Mouse (Mus musculus) granulocyte monocyte progenitor cell, adult 5-6 weeks (primary cell): ENCODE results near the gene Otop3. TPM values are rescaled to one million over a fixed set of nuclear protein-coding genes. Genes with fewer than 3 reads are reported as not detected.

ENCODE experiments used
- ATAC-seq: replicated peaks from 2 replicates; pipeline ENCODE4 v1.8.0; 2016; ENCODE audit warnings: mild to moderate bottlenecking, moderate TSS enrichment, inconsistent platforms; ENCODE audit not compliant: poor library complexity, severe bottlenecking
- total RNA-seq, 2 experiments: library from RNA; stranded (forward) in 1 of 2; stranded (reverse) in 1 of 2; fragments of 200-712, 200-1000 nt in 1 of 2; fragments of >200 nt in 1 of 2; fragmentation: Nextera tagmentation in 1 of 2; gene quantifications; 2 replicates each; pipeline ENCODE4 v1.2.3; 2014 to 2017

Gene Otop3
- total RNA-seq (2014; fragmentation: Nextera tagmentation) (not detected in 2 replicates), total RNA-seq (2017) (not detected in 2 replicates)

DNA sequence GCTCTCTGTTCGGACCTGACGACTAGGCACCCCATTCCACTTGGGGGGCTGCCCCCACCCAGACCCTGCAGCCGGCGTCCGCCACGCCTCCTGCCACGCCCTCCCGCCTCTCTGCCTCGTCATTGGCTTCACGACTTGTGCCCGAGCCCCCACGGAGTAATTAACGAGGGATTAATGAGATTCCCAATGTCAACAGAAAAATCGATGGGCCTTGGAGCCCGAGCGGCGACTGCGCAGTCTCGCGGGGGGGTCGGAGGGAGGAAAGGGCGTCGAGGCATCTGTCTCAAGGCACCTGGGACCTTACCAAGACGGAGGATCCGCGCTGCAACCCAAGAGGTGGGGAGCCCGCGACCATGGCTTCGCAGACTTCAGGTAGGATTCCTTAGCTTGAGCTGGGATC is at the start of gene Otop3:
Gene Otop3, plus strand, starts transcription at position 201 of the 400 bp plus-strand sequence.
- no peak for ATAC-seq

DNA sequence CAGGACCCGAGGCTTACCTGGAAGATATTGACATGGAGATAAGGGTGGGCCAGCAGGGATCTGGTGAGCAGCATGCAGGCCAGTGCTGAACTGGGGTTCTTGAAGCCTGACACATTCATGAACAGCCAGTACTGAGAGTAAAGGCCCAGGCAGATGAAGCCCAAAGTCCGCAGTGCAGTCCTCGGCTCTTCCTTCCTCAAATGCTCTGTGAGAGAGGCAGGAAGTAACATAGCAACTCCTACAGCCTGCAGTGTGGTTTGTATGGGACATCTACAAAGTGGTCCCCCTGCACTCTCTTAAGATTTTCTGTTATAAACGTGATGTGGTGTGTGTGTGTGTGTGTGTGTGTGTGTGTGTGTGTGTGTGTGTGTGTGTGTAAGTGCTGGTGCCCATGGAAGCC is 49.2 kb upstream of the Otop3 start:
- peak; percentile 75 for ATAC-seq

DNA sequence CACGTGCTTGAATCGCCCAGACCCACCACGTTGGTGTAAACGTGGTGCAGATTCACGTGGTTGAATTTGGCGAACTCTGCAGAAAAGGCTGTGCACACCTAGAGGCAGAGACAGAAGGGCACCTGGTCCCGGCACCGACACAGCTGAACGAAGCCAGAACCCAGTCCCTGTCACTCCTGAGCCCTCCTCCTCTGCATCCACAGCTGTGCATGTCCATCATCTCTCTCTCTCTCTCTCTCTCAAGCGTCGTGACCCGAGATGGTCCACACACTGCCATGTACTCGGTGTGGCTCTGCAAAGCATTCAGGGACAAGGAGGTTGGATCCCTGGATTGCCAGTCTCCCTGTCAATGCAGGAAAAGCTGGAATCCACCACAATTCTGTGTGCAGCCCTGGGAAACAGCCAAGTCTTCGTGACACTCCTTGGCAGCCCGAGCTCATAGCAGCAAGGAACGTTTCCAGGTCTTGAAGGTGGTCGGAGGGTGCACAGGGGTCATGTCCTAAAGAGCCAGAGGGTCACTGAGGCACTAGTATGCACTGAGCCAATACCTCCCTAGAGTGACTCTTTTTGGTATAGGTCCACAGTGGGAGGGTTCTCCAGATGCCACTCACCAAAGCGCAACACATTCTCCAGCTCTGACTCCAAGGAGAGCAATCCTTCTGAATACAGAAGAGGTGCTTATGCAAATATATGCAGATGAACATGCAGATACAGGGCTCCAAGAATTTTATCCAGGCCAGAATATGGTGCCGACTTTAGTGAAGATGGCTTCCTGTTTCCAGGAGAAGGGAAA is 48.1 kb upstream of the Otop3 start:
- ATAC-seq = no peak

DNA sequence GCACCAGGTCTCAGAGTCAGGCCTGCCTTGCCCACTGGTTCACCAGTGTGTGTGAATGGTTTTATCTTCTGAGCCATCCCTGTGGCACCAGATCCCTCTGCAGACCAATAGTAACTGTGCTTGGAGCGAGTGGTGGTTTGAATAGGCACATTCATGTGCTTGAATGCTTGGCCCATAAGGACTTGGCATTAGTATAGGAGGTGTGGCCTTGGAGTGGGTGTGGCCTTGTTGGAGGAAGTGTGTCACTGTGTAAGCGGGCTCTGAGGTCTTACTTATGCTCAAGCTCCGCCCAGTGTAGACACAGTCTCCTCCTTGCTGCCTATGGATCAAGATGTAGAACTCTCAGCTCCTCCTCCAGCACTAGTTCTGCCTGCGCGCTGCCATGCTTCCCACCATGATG is 47.1 kb upstream of the Otop3 start:
- ATAC-seq = peak; percentile 42; the same call in 1 of the 2 replicates

DNA sequence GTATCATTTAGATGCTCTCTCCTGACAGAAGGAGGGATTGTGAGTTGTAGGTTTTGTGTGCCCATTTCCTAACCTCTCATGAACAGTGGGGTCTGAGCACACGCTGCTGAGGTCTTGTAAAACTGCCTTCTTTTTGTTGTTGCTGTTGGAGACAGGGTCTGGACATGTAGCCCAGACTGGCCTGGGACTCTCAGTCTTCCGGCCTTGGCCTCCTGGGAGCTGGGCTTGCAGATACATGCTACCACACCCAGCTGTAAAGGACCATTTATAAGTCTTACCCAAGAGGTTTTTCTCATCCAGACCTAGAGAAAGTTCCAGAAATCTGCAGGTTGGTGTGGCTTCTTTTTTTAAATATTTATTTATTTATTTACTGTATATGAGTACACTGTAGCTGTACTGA is 46.2 kb upstream of the Otop3 start:
- no peak for ATAC-seq

- ATAC-seq = no peak
These were observed 44.6 kb upstream of the Otop3 start for GRCm38 (mm10) chr11:115289885-115290284.

DNA sequence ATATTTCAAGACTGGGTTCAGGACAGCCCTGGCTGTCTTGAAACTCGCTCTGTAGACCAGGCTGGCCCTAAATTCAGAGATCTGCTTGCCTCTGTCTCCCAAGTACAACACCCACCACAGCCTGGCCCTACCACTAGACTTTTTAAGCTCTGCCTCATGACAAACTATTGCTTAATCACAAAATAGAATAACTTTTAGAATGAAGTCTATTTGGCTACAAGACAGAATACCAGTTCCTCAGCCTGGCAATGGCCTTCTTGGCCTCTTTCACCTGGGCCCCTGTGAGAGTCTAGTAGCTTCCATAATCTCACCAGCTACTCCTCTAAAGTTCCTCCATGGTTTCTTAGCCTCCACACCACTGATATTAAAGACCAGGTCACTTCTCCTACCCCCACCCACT is 44.2 kb upstream of the Otop3 start:
- ATAC-seq = no peak

DNA sequence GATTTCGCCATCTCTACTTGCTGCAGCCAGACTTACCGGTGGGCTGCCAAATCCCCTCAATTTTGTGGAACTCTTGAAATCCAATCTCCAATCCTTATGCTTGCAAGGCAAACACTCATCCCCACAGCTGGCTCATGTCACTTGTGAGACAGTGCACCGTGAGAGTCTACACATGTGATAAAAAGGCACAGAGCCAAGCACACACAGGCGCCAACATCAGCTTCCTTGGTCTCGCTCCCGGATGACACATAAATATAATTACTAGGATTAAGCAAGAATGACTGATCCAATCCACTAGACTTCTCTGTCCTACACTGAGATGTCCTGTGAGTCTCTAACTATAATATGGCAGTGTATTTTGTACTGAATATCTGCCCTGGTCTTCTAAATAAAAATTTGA is 43.6 kb upstream of the Otop3 start:
- ATAC-seq = no peak

DNA sequence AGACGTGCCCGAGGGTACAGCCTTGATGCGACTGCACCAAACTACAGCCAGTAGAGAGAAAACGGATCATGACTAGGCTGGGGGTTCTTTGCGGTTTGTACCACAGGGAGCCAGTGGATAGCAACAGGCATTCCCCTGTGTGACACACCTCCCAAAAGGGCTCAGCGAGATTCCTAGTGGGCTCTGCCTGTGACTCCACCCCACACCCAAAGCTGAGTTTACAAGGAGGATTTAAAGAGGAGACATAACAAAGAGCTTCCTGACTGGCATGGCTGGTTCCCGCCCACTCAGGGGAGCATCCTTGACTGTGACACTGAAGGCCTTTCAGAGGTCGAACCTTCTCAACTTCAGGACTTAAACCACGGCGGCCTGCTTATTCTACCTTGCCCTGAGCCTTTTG is 43.0 kb upstream of the Otop3 start:
- ATAC-seq = no peak

DNA sequence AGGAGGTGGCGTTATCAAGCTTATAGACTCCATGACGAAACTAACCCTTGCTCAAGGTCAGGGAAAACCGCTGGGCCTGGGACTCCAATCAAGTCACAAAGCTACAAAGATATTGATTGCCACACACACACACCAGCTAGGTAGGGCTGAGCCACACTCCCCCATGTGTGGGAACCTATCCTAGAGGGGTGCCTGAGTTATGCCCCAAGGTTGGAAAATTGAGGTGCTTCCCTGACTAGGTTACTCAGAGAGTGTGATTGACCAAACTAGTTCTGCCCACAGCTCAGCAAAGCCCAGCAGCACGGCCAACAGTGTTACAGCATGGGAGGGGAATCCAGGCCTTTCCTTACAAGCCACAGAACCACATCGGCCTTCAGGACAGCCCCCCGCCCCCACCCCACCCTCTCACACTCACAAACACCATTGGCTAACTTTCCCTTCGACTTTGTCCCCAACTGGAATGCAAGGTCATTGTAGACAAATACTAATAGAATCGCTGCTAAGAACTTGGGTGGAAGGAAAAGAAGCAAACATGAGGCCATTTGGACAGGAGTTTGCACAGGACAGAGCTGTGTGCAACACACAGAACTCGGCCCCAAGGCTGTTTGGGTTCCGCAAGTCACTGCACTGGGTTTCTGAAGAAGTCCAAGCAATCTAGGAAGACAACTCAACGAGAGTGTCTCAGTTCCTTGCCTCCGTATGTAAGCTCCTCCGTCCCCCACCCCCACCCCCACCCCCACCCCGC is 41.7 kb upstream of the Otop3 start:
- ATAC-seq = no peak

- ATAC-seq = no peak
These were observed 38.6 kb upstream of the Otop3 start for GRCm38 (mm10) chr11:115295939-115296338.

GRCm38 (mm10) chr11:115296471-115297210 is 37.9 kb upstream of the Otop3 start:
- ATAC-seq = peak; percentile 21

- ATAC-seq = peak; percentile 81
These were observed 37.2 kb upstream of the Otop3 start, which contains the start of gene Fads6 for GRCm38 (mm10) chr11:115297214-115297826. Gene Fads6, minus strand, starts transcription at chr11:115297663.

DNA sequence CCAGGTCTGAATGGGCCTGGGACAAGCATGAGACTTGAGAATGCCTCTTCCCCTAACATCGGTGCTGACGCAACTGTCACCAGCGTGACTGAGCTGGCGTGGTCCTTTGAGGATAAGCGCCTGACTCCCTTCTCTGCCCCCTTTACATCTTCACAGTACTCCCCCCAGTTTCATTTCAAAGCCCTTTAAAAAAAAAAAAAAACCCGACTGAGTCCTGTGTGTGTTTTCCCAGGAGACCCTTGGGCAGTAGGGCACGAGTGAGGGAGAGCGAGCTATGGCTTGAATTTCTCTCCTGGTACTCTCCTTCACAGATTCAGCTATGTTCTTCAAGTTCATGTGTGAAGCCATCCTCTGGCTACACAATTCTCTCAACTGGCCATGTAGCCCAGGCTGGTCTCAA is 36.4 kb upstream of the Otop3 start:
- ATAC-seq = no peak

- ATAC-seq = no peak
These were observed 33.8 kb upstream of the Otop3 start for GRCm38 (mm10) chr11:115300745-115301144.

DNA sequence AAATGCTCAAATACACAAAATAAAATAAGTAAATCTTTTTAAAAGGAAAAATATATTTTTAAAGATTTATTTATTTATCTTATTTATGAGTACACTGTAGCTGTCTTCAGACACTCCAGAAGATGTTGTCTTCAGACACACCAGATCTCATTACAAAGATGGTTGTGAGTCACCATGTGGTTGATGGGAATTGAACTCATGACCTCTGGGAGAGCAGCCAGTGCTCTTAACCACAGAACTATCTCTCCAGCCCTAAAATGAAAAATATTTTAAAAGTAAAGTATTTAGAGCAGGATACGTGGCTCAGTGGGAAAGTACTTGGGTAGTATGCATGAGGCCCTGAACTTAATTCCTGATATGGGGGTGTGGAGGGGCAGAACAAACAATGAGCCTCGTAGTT is 33.2 kb upstream of the Otop3 start:
- ATAC-seq = no peak

DNA sequence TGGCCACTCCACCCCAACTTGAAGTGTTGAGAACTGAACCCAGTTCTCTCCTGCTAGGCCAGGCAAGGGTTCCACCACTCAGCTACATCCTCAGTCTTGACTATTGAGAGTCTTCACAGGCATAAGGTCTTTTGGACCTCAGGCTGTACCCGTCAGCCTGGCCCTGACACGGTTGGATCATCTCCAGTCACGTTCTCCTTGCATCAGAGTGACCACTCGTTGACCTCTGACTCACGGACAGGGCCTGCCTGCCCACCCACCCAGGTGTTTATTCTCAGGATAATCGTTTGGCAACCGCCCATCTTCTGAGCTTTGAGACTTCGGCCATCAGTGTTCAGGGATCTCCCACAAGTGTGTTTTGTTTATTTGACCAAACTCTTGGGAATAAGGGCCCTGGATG is 31.4 kb upstream of the Otop3 start:
- ATAC-seq = no peak

- no peak for ATAC-seq
These were observed 27.7 kb upstream of the Otop3 start, which contains the start of gene Otop2 for GRCm38 (mm10) chr11:115306863-115307262. Gene Otop2, plus strand, starts transcription at chr11:115307163.

GRCm38 (mm10) chr11:115308781-115309180 is 25.8 kb upstream of the Otop3 start:
- ATAC-seq = no peak

GRCm38 (mm10) chr11:115314249-115314648 is 20.3 kb upstream of the Otop3 start:
- ATAC-seq = peak; percentile 33; the same call in 1 of the 2 replicates
